Mouse (Mus musculus): ENCODE measurements around the gene Clic6.

The Clic6 gene

DNA sequence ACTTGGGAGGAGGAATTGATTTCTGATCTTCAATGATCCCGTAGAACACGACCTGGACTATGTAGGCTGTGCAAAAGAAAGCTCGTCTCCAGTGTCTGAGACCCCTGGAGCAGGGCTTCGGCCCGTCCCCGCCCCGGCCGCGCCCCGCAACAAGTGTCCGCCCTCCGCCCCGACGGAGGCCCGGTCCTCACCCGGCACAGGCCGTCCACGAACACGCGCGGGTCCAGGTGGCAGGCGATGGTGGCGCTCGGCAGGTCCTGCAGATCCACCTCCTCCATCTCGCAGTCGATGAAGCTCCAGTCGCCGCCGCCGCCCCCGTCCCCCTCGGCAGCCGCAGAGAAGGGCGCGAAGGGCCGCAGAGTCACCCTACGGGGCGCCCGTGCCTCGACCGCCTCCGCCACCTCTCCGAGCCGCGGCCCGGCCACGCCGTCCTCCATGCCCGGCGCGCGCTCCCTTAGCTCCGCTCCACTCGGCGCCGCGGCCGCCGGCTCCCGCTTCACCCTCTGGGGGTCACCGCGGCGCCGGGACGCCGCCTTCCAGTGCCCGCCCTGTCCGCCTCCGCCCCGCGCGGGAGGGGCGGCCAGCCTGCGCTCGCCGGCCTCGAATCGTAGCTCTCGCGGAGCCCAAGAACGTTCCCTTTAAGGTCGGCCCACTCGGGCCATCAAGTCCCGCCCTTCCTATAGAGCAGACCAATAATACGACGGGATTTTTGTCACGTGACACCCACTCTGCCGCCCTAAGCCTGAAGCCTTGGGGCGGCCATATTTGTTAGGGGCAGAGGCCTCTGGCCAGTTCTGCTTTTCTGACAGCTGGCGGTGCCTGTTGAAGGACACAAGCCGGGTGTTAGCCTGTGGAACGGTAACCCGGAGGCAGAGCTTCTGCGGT is 19.7 kb upstream of the Clic6 start:
- in situ Hi-C loops (cut with MboI, MseI) = loop anchor here in 1 of 2 experiments (25.0 kb wide), 1 partner anchor 129 kb away; no protein-coding TSS in a partner anchor

DNA sequence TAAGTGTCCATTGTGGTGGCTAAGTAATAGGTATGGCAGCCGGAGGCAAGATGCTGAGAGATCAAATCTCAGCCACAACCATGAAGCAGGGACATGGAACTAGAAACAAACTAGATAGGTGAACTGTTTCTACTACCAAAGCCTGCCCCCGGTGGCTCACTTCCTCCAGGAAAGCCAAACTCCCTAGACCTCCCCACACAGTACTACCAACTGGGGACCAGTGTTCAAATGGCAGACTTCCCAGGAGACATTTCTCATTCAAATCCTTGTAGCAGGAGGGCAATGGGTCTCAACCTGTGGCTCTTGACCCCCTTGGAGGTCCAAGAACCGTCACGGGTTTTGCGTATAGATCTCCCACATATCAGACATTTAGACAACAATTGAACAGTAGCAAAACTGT is 18.5 kb upstream of the Clic6 start:
- in situ Hi-C loops (cut with MboI, MseI) = loop anchor here in 1 of 2 experiments (25.0 kb wide), 1 partner anchor 130 kb away; no protein-coding TSS in a partner anchor

DNA sequence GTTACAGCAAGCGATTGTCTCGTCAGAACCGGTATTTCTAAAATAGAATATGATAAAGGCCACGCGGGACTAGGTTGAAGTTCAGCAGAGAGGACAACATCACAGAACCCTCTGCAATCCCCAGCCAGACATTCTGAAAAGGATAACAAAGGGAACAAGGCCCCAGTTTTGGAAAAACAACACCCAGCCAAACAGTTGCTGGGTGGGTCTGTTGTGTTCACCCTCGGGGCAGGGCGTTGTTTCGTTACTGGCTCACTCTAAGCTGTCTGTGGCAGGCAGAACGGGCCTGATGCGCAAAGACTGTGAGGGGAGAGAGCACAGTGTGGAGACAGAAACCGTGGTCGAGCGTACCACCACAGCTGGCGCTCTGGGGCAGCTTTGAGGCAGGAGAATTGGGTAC is 17.1 kb upstream of the Clic6 start:
- in situ Hi-C loops (cut with MboI, MseI) = loop anchor here in 1 of 2 experiments (25.0 kb wide), 1 partner anchor 131 kb away; no protein-coding TSS in a partner anchor

DNA sequence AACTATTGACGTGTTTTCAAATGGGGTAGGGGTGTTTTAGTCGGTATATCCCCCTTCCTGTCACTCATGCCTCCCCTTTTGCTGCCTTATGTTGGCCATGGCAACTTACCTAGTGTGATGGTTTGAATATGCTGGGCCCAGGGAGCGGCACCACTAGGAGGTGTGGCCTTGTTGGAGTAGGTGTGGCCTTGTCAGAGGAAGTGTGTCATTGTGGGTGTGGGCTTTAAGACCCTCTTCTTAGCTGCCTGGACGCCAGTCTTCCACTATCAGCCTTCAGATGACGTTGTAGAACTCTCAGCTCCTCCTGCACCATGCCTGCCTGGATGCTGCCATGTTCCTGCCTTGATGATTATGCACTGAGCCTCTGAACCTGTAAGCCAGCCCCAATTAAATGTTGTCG is 14.8 kb upstream of the Clic6 start, which contains the start of gene Rcan1:
Gene Rcan1 (minus strand): TSS at position 162 of the 400 bp plus-strand sequence.
- in situ Hi-C loops (cut with MboI, MseI) = loop anchor here in 1 of 2 experiments (25.0 kb wide), 1 partner anchor 133 kb away; no protein-coding TSS in a partner anchor

DNA sequence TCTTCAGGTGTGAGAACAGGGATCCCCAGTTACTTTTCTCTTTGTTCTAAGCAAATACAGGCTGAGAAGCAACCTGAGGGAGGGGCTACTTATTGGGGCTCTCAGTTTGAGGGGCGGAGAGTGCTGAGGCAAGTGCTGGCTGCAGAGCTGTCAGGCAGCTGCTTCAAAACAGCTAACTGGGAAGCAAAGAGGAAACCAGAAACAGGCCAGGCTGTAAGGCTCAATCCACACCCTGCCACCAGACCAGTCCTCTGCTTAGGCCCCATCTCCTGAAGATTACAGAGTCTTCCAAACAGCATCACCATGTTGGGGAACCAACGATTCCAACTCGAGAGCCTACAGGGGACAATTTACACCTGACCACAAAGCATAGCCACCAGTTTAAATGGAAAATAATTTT is 12.6 kb upstream of the Clic6 start:
- in situ Hi-C loops (cut with MboI, MseI) = loop anchor here in 1 of 2 experiments (25.0 kb wide), 1 partner anchor 136 kb away; no protein-coding TSS in a partner anchor

DNA sequence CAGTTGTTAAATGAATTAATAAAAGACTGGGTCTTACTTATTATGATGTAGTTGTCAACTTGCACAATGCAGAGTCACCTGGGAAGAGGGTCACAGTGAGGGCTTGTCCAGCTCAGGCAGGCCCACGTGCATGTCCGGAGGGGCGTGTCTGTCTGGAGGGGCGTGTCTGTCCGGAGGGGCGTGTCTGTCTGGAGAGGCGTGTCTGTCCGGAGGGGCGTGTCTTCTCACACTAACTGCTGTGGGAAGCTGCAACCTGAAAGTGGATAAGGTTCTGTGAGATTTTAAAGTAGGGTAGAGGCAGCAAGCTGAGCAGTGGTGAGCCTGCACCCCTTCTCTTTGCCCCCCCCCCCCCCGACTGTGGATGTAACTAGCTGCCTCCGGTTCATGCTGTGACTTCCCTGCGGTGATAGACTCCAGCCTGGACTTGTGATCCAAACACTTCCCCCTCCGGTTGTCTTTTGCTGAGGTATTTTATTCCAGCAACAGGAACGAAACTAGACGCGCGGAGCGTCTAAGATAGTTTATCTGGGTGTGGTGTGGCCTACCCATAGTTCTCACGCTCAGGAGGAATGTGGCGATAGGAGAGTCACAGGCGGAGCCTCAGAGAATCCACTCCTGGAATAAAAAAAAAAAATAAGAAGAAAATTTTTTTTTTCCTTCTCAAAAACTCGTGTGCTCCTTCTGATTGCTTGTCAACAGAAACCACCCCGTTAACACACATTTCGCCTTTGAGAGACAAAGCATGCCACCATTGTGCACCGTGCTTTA is 10.3 kb upstream of the Clic6 start:
- in situ Hi-C loops (cut with MboI, MseI) = no loop called here

DNA sequence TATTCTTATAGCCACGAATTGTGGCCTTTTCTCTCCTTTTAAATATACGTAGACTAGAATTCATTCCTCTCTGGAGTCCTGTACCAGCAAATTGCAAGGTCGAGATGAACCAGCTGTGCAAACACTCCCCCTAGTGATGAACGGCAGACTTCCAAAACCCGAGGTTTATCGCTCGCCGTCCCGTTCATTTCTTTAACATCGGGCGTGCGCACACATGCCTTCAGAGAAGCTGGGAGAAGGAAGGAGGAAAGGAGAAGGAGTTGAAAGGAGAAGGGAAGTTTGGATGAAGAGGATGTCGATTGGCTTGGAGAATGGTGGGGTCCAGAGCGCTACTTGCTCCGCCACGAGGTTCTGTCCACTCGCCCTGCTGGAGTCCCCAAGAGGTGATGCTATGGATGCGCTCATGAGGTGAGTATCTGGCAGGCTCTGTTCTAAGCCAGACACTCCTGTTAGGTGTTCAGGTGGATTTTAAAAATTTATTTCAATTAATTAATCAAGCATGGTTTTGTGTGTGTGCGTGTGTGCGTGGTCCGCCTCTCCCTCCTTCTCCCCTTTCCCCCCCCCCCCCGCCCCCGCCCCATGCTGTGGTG is 6.9 kb upstream of the Clic6 start:
- in situ Hi-C loops (cut with MboI, MseI) = no loop called here

DNA sequence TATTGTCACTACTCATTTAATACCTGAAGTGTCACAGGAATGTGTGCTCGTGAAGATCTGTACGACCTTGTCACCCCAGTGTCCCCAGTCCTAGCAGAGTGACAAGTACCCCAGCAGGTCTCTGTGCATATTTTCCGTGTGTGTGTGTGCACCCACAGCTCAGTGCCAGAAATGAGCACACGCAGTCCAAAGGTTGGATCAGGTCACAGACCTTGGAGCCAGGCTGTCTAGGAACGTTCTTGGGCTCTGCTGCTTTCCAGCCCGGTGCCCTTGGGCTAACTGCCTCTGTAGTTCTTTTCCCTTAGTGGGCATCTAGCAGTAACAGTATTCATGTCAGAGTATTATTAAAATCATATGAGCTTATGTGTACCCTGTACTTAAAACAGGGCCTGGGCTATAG is 1.6 kb downstream of the Clic6 start:
- in situ Hi-C loops (cut with MboI, MseI) = no loop called here

DNA sequence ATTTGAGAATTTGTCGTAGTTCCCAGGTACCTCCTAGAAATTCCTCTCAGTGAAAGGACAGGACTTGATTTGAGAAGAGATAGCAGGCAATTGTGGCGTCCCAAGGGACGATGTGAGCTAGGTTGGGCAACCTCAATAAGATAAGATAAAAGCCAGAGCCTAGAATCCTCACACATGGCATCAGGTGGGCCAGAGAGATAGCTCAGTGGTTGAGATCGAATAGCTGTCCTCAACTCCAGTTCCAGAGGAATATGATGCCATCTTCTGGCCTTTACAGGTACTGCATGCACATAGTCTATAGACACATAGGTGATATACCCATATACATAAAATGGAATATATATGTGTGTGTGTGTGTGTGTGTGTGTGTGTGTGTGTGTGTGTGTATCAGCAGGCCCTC is 2.0 kb downstream of the Clic6 start:
- in situ Hi-C loops (cut with MboI, MseI) = no loop called here

DNA sequence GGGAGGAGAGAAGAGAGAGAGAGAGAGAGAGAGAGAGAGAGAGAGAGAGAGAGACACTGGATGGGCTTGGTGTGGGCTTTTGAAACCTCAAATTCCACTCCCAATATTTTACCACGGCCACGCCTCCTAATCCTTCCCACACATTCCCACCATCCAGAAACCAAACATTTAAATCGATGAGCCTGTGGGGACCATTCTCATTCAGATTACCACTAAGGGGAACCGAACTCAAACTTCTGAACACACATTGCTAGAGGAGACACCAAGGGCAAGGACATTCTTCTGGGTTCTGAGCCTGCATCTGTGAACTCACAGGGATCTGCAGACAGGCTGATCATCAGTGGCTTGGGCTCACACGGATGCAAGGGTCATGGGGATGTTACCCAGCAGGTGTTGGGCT is 2.9 kb downstream of the Clic6 start:
- in situ Hi-C loops (cut with MboI, MseI) = no loop called here

DNA sequence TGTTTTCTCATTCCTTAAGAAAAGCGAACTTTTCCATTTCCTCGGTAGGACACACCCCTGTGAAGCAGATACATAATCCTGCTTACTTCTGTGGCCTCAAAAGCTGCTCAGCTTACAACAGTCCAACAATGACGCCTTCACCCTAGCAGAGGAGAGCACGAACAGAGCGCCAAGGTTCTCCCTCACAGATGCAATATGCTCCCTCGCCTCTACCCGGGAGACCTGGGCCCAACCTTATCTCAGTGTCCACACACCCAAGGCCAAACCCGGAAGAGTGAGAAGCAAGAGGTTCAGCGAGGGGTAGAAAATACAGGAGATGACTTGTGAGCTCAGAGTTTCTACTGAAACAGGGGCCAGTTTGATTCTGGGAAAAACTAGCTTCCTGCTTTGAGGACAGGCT is 3.8 kb downstream of the Clic6 start:
- in situ Hi-C loops (cut with MboI, MseI) = no loop called here

DNA sequence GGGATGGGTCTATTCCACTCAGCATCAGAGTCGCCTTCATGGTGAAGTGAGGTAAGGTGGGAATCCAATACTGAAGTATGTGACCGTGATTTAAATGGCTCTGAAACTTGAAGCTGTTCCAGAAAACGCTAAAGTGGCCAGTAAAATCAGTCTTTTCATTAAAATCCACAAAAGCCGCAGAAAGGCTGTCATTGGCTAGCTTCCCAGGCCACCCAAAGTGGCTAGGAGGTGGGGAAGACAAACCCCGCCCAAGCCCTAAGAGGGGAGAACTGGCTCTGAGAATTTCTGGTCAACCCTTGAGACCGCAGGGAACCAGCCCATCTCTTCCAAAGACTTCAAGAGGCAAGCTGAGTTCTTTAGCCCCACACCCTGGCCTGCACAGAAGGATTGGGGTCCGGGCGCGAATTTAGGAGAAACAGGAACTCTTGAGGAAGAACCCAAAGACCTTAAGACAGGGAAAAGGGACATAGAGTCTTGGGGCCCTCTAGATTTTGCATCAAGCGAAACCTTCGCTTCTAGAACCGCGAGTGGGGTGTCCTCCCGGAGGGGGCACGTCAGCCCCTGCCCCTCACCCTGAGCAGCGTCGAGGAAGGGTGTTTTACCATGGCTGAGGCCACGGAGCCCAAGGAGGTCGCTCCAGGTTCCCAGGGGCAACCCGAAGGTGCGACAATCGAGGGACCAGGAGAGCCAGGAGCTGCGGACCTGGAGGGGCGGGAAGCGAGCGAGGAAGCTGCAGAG is 12.5 kb downstream of the Clic6 start:
- in situ Hi-C loops (cut with MboI, MseI) = no loop called here

DNA sequence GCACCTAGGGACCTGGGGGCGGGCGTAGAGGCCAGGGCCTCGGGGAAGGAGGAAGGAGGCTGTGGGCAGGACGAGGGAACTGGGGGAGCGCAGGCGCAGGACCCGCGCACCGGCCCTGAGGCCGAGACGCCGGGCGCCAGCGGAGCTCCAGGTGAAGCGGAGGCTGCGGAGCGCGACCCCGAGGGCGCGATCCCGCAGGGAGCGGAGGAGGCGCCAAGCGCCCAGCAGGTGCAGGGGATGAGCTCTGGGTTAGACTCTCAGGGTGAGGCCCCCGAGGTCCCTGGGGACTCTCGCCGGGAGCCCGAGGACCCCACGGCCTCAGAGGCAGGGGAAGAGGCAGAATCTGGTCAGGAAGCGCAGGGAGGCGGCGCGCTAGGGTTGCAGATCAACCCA is 13.0 kb downstream of the Clic6 start:
- in situ Hi-C loops (cut with MboI, MseI) = no loop called here

DNA sequence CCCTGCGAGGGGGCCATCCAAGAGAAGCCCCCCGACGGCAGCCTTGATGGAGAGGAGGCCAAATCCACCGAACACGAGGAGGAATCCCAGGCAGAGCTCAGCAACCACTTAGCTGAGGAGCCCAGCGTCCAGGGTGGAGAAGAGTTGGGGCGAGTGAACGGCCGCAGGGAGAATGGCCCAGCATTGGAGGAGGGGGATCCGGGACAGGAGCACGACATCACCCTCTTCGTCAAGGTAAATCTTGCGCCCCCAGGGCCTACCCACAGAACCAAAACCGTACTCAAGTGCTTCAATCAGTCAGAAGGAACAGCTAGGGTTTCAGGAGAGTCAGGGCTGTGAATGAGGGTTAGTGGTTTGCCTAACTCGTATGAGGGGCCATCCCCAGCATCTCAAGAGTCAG is 13.8 kb downstream of the Clic6 start:
- in situ Hi-C loops (cut with MboI, MseI) = no loop called here

DNA sequence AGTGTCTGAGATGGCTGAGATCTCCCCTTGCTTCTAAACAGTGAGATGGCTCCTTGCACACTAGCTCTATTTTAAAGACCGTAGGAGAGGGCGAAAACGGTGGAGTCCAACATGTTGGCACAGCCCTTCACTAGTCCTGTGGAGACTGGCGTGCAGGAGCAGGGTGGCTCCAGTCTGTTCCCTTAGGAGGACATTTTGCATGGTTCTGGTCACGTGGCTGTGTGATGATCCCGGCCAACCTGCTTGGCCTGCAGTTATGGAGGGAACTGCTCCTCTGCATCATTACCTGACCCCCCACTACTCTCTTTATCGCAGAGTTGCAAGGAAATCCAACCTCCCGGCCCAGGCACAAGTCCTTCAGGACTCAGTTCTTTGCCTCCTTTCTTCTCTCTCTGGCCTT is 15.0 kb downstream of the Clic6 start:
- in situ Hi-C loops (cut with MboI, MseI) = loop anchor here in 1 of 2 experiments (10.0 kb wide), 1 partner anchor 64 kb away; no protein-coding TSS in a partner anchor

DNA sequence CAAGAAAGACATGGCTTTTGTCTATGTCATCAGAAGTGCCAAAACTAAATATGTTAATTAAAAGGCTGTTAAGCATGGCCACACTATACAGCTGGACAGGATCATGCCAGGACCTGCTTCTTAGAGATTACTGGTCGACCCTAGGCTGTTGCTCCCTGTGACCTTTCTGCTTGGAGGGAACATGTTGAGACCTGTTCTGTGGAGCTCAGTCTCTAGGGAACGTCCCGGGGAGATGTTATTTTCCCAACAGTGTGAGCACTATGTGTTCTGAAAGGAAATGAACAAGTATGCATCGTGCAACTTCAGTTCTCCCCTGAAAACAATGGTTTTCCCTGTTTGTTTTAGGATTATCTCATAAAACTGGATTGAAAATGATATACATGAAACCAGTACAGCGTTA is 17.6 kb downstream of the Clic6 start:
- in situ Hi-C loops (cut with MboI, MseI) = loop anchor here in 1 of 2 experiments (10.0 kb wide), 1 partner anchor 62 kb away; no protein-coding TSS in a partner anchor

DNA sequence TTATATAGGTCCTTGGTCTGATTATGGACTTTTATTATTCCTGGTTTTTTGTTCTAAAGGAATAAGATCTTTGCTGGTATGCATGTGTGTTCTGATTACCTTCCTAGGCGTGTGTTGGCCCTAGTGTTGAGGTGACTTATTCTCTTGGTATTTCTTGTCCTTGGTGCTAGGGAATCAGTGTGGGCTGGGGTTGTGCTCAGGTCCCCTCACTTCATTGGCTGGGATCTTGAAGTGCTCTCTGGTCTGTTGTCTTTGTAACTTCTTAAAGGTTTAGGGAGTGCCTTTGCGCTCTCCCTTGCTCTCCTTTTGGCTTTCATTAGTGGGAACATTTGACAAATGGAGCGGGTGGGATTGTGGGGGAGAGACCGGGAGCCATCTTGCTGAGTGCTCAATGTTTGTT is 22.0 kb downstream of the Clic6 start:
- in situ Hi-C loops (cut with MboI, MseI) = loop anchor here in 1 of 2 experiments (10.0 kb wide), 1 partner anchor 57 kb away; no protein-coding TSS in a partner anchor

DNA sequence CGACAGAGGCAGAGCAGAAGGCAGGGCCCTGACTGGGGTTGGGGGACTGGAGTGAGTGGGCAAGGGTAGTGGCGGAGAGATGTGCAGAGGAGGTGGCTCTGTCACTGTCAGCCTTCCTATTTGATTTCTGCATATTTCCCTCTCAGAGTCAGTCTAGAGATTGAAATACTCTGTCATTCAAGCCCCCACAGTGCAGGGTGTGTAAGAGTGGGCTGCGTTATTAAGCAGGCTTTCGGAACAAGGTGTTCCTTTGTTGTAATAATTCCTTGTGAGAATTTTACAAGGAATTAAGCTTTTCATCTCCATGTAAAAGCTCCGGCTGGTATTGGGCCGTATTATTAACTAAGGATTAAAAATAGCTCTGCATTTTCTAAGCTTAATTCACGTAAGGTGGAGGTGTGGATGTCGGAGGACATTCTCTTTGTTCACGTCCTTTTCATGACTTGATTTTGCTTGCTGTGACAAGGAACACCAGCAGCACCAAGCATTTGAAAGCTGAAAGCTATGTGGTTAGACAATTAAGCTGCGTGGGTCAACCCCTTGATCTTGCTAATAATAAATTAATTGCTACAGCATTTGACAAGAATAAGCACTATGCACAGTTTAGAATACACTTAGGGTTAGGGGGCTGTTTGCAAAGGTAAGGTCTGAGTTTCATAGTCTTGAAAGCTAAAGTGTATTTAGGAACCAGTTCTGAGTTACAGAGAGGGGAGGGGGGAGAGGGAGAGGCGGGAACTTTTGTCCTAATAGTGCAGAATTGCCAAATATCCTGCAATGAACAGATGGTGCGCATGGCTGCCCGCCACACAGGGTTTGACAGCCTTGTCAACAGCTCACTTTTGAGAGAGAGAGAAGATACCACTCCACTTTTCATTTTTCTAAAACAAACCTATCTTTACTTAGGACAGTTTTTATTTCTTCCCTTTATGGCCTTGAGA is 25.6 kb downstream of the Clic6 start:
- in situ Hi-C loops (cut with MboI, MseI) = no loop called here

DNA sequence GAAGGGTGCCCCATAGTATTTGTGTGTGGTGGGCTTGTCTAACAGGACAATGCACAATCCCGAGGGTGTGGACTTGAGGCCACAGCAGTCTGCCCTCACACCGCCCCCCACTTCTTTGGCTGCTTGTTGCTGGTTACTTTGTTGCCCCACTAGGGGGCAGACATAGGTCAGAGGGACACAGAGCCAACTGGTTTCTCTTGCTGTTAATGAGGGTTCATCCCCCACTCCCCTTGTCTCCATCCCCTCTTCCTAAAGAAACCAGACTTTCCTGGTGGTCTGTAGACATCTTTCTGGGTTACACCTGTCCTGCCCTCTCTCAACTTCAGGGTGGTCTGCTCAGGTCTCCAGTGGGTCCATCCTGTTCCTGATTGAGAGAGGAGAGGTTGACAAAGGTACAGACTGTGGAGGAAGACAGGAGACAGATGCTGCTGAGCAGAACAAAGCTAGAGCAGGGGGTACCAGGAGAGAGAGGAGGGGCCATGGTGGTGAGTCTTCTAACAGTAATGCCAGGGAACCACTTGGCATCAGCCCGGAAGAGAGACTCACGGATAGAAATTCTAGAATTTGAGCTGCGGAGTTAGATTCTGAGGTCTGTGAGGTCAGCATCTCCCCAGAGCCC is 26.3 kb downstream of the Clic6 start:
- in situ Hi-C loops (cut with MboI, MseI) = no loop called here
